Mouse (Mus musculus): Measurements from ENCODE around the gene Stx11.
A peak's percentile ranks its signal among the peaks of the same experiment; 100 is the strongest.
"Not testable (repeated sequence)": the region's sequence is repeated elsewhere in the genome, so short reads cannot be mapped to it uniquely, and the experiment has no call there.

Stx11 gene

GRCm38 (mm10) chr10:12957271-12957670 lies 6.8 kb downstream of the Stx11 start:
- DNase-seq (ENCODE audit: inconsistent ontology term): no peak

GRCm38 (mm10) chr10:12955831-12956230 lies 8.3 kb downstream of the Stx11 start:
- no peak for DNase-seq (ENCODE audit: inconsistent ontology term)

- not testable (repeated sequence) for DNase-seq (ENCODE audit: inconsistent ontology term)
Observed at GRCm38 (mm10) chr10:12951358-12951757, 12.7 kb downstream of the Stx11 start.

- DNase-seq (ENCODE audit: inconsistent ontology term): no peak
Observed at GRCm38 (mm10) chr10:12949299-12949698, 14.8 kb downstream of the Stx11 start.

- no peak for DNase-seq (ENCODE audit: inconsistent ontology term)
Observed at GRCm38 (mm10) chr10:12947606-12948005, 16.5 kb downstream of the Stx11 start.

- DNase-seq (ENCODE audit: inconsistent ontology term): no peak
Observed at GRCm38 (mm10) chr10:12941018-12941761, 22.9 kb downstream of the Stx11 start.

GRCm38 (mm10) chr10:12938763-12939162 lies 25.3 kb downstream of the Stx11 start:
- no peak for DNase-seq (ENCODE audit: inconsistent ontology term)

GRCm38 (mm10) chr10:12936079-12936478 lies 28.0 kb downstream of the Stx11 start:
- DNase-seq (ENCODE audit: inconsistent ontology term): no peak

GRCm38 (mm10) chr10:12935575-12935974 lies 28.5 kb downstream of the Stx11 start:
- DNase-seq (ENCODE audit: inconsistent ontology term): no peak

GRCm38 (mm10) chr10:12931492-12932400 lies 32.4 kb downstream of the Stx11 start:
- peak; percentile 86 for DNase-seq (ENCODE audit: inconsistent ontology term)

- DNase-seq (ENCODE audit: inconsistent ontology term): no peak
Observed at GRCm38 (mm10) chr10:12930351-12930905, 33.7 kb downstream of the Stx11 start.

GRCm38 (mm10) chr10:12929857-12930174 lies 34.3 kb downstream of the Stx11 start:
- DNase-seq (ENCODE audit: inconsistent ontology term): no peak

GRCm38 (mm10) chr10:12929149-12929856 lies 34.8 kb downstream of the Stx11 start:
- DNase-seq (ENCODE audit: inconsistent ontology term): no peak

- DNase-seq (ENCODE audit: inconsistent ontology term): no peak
Observed at GRCm38 (mm10) chr10:12928193-12928592, 35.9 kb downstream of the Stx11 start.

- peak; percentile 96 for DNase-seq (ENCODE audit: inconsistent ontology term)
Observed at GRCm38 (mm10) chr10:12922574-12923353, 41.3 kb downstream of the Stx11 start.

GRCm38 (mm10) chr10:12922077-12922573 lies 42.0 kb downstream of the Stx11 start:
- no peak for DNase-seq (ENCODE audit: inconsistent ontology term)

- DNase-seq (ENCODE audit: inconsistent ontology term): peak; percentile 46
Observed at GRCm38 (mm10) chr10:12921551-12922040, 42.5 kb downstream of the Stx11 start.

- DNase-seq (ENCODE audit: inconsistent ontology term): peak; percentile 79
Observed at GRCm38 (mm10) chr10:12919287-12919686, 44.8 kb downstream of the Stx11 start.

GRCm38 (mm10) chr10:12917626-12918025 lies 46.5 kb downstream of the Stx11 start:
- DNase-seq (ENCODE audit: inconsistent ontology term): no peak

GRCm38 (mm10) chr10:12916376-12916775 lies 47.7 kb downstream of the Stx11 start:
- no peak for DNase-seq (ENCODE audit: inconsistent ontology term)

GRCm38 (mm10) chr10:12915826-12916225 lies 48.3 kb downstream of the Stx11 start:
- DNase-seq (ENCODE audit: inconsistent ontology term): no peak

Measured in Muller cell, postnatal 12 days (primary cell).